In the genomic region with DNA sequence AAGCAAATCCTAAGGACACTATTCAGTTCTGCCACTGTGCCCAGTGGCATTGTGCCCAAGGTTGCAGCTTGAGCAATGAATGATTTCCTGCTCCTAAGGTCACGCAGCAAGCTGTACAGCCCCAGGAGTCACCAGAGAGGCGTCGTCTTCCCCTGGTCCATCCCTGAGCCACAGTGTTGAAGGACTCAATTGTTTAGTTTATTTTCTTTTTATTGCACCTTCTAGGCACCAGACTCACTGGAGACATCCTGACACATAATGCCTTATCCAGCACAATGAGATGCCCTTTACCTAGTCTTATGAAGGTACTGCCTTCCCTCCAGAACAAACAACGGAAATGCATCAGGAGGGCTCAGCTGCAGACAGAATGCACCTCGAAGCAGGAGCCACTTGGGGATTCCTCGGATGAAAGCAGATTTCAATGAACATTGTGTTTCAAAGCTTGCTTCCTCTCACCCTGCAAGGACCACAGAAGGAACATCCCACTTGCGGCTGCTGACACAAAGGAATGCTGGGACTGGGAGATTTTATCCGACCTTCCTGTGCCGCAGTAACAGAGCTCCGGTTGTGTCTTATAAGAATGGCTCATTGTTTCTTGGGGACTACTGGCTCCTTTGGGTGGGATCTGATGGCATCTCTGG, we compare ENCODE assay signal across 9 mouse cellular contexts.
DNase-seq lines count a peak whose midpoint lies in the region; ATAC-seq and TF ChIP-seq lines count a peak whose summit lies in the region.
"Had no signal": no experiment of that assay in that cellular context is flagged by ENCODE, and none has a peak within 500 bp of the region (broad histone marks: within the 10 kb centered on the region; RNA-seq: fewer than 3 reads in every experiment).

No protein-coding gene starts in this region.

- no peak for DNase-seq in layer of hippocampus, adult 2 months (ENCODE audit: low spot score in 2 of 2)
- no peak for DNase-seq in layer of hippocampus, adult 11-12 months (ENCODE audit: low spot score)
- DNase-seq in embryonic facial prominence, embryonic 14.5 days (ENCODE audit: low spot score): peak; percentile 47
- DNase-seq in kidney, adult 2 months: peak; percentile 82
- no peak for DNase-seq in thymus, postnatal 0 days (ENCODE audit: low spot score)
- no peak for DNase-seq in cerebellum, postnatal 10 days
- no peak for DNase-seq in spleen, postnatal 14 days (ENCODE audit: low spot score in 2 of 2)
- DNase-seq: cerebellum, adult 11 months had no signal

- H3K36me3 ChIP-seq in embryonic facial prominence, embryonic 14.5 days (ENCODE audit: control insufficient read depth, insufficient read depth, low read length): no peaks in the 10 kb centered on the region
- no peaks in the 10 kb centered on the region for H3K36me3 ChIP-seq in kidney, adult 2 months (ENCODE audit: control insufficient read depth, insufficient read depth, low read length)

- H3K27ac ChIP-seq in layer of hippocampus, adult 2 months: peak overlapping the region; percentile 36; the same call in 1 of the 2 replicates
- H3K27ac ChIP-seq in embryonic facial prominence, embryonic 14.5 days (replicated peaks; ENCODE audit: low read depth, low read length): no peak overlapping the region
- H3K27ac ChIP-seq in kidney, adult 2 months (ENCODE audit: insufficient read depth, low read depth, low read length): peak overlapping the region; percentile 67

- WGBS in embryonic facial prominence, embryonic 14.5 days: 40% methylated on average over 10 of the region's 10 CpGs
- 60% methylated on average over 10 of the region's 10 CpGs for WGBS in kidney, adult 2 months

- H3K9ac ChIP-seq in embryonic facial prominence, embryonic 14.5 days (ENCODE audit: low read depth, low read length): no peak overlapping the region

- no peaks in the 10 kb centered on the region; the same call in 1 of the 2 replicates for H3K4me1 ChIP-seq in embryonic facial prominence, embryonic 14.5 days (ENCODE audit: control insufficient read depth, insufficient read depth, low read length)
- no peaks in the 10 kb centered on the region for H3K4me1 ChIP-seq in kidney, adult 2 months (ENCODE audit: control insufficient read depth, insufficient read depth, low read length)

- TF ChIP-seq CTCF in layer of hippocampus, adult 2 months (conservative IDR thresholded peaks at IDR 0.05): no peak
- TF ChIP-seq CTCF in kidney, adult 2 months (conservative IDR thresholded peaks at IDR 0.05; ENCODE audit: insufficient read depth, insufficient read length, low read depth, low read length): no peak

- no peak for TF ChIP-seq POLR2A in kidney, adult 2 months (IDR thresholded peaks at IDR 0.05; ENCODE audit: low read depth, low read length)

- no peaks in the 10 kb centered on the region for H3K9me3 ChIP-seq in embryonic facial prominence, embryonic 14.5 days (ENCODE audit: control insufficient read depth, low read length)

- H3K4me3 ChIP-seq in layer of hippocampus, adult 2 months: no peak overlapping the region
- no peak overlapping the region for H3K4me3 ChIP-seq in embryonic facial prominence, embryonic 14.5 days (ENCODE audit: low read depth, low read length)
- no peak overlapping the region for H3K4me3 ChIP-seq in kidney, adult 2 months (ENCODE audit: insufficient read depth, low read depth, low read length)

- H3K27me3 ChIP-seq in embryonic facial prominence, embryonic 14.5 days (replicated peaks; ENCODE audit: control insufficient read depth, insufficient read depth, low read length): no peaks in the 10 kb centered on the region
- no peaks in the 10 kb centered on the region for H3K27me3 ChIP-seq in kidney, adult 2 months (replicated peaks; ENCODE audit: control insufficient read depth, insufficient read depth, low read length)

- H3K4me2 ChIP-seq in embryonic facial prominence, embryonic 14.5 days (ENCODE audit: low read depth, low read length): no peak overlapping the region; the same call in 1 of the 2 replicates

- ATAC-seq in embryonic facial prominence, embryonic 14.5 days (ENCODE audit: low read depth): 0 out of 2 replicates have a peak, but pooled peaks have one; percentile 30
- peak; percentile 44 for ATAC-seq in megakaryocyte progenitor cell, adult 5-6 weeks (replicated peaks; ENCODE audit: poor library complexity)

Comparison
In these comparisons a context has a peak if more than half of its experiments do, and no peak if none do; other contexts are left out.
1. DNase-seq: peak in embryonic facial prominence, embryonic 14.5 days (single experiment) and kidney, adult 2 months (single experiment); none in layer of hippocampus, adult 2 months (0 of 2), layer of hippocampus, adult 11-12 months (single experiment), thymus, postnatal 0 days (single experiment), cerebellum, postnatal 10 days (0 of 2) and spleen, postnatal 14 days (0 of 2).